Mouse (Mus musculus) frontal cortex, adult 2 months (tissue): ENCODE data around the gene Gm9008. TPM values are rescaled to one million over a fixed set of nuclear protein-coding genes. Genes with fewer than 3 reads are reported as not detected.
"Not testable (repeated sequence)": the region's sequence is repeated elsewhere in the genome, so short reads cannot be mapped to it uniquely, and the experiment has no call there.

Experiments used
- DNase-seq, 2 experiments: peaks; one replicate each; pipeline ENCODE4 v3.0.0; 2022; ENCODE audit warnings: low spot score in 1 of 2; ENCODE audit errors: extremely low spot score in 1 of 2
- polyA plus RNA-seq: library from polyadenylated mRNA; depleted of rRNA; stranded (reverse); fragments of >200 nt; gene quantifications from 2 replicates; pipeline ENCODE4 v1.2.3, GENCODE M21; 2012; rRNA removed

Gene Gm9008
- polyA plus RNA-seq: 0.10 TPM in 1 of 2 replicates, not detected in the other

DNA sequence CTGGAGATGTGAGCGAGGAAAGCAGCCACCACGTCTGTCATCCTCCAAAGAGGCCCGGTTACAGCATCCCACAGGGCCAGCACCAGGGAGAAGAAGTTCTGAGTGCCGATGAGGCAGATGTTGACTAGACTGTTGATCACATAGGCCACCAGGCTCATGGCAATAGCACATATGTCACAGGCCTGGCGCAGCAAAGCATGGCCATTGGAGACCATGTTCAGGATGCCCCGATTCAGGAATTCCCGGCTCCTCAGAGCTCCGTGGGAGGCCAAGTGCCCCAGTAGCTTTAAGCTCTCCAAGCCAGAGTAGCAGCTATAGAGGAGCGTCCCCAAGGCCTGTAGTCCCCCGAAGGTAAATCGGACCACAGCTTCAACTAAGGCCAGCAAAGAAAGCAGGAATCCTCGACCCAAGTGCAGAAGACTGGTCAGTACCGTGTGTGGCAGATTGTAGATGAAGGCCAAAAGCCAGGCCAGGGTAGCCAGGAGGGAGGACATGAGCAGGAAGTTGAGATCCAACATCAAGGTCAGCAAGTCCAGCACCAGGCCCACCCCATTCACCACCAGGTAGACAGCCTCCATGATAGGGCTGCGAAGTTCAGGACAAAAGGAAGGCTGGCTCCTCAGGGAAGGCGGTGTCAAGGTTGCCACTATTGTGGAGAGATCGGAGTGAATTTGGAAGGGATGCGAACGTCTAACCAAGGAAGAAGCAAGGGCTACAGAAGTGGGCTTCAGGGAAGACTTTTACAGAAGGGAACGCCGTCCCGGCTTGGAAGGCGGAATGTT, at the start of gene Gm9008:
Gene Gm9008 (minus strand): TSS at position 731 of the 782 bp plus-strand sequence.
- not testable (repeated sequence) for DNase-seq

GRCm38 (mm10) chr6:76521975-76522641, 24.5 kb upstream of the Gm9008 start:
- DNase-seq: no peak

- DNase-seq: no peak
Measured at GRCm38 (mm10) chr6:76510200-76510599, 12.6 kb upstream of the Gm9008 start.

DNA sequence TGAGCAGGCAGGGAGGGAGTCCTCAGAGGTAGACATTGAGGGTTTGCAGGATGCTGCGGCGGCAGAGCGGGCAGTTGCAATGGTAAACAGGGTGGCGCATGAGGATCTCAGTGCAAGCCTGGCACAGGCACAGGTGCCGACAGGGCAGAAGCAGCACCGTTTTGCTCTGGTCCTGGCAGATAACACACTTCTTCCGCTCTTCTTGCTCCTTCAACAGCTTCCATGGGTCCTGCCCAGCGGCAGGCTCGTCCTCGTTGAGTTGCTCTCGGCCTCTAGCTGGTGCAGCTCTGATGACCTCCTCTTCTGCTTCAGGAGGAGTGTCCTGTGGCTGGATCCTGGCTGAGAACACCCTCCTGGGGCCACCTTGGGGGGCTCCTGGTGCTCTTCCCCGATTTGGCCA, 1.2 kb downstream of the Gm9008 start:
- DNase-seq: not testable (repeated sequence)

GRCm38 (mm10) chr6:76468194-76468593, 29.4 kb downstream of the Gm9008 start:
- peak in 1 of 2 experiments; percentile 1 for DNase-seq
